Mouse (Mus musculus): ENCODE data around the gene Gm47996. TPM values are rescaled to one million over a fixed set of nuclear protein-coding genes. Genes with fewer than 3 reads are reported as not detected.
A peak's percentile ranks its signal among the peaks of the same experiment; 100 is the strongest.

Gene Gm47996
- total RNA-seq, 1 experiment, result 0.40 TPM

- H3K4me3 ChIP-seq (ENCODE audit: insufficient read depth in 1 of 2, low read depth in 1 of 2, low read length in 2 of 2, poor library complexity in 1 of 2, severe bottlenecking in 1 of 2), result no peak overlapping the region
- no peak for DNase-seq (ENCODE audit: low read depth, low spot score)
- TF ChIP-seq HCFC1 (IDR thresholded peaks at IDR 0.05; ENCODE audit: borderline replicate concordance, insufficient read depth, low read length), result no peak
- TF ChIP-seq ZNF384 (IDR thresholded peaks at IDR 0.05; ENCODE audit: low read depth, low read length), result no peak
- no peak for TF ChIP-seq MAFK (IDR thresholded peaks at IDR 0.05; ENCODE audit: insufficient read depth, low read depth, low read length)
- TF ChIP-seq CHD2 (IDR thresholded peaks at IDR 0.05; ENCODE audit: low read depth, low read length), result no peak
- no peak for TF ChIP-seq ZC3H11A (IDR thresholded peaks at IDR 0.05; ENCODE audit: borderline replicate concordance, low read depth, low read length)
- no peaks in the 10 kb centered on the region for H3K9me3 ChIP-seq (ENCODE audit: control insufficient read depth, insufficient read depth, low read depth, low read length)
- in situ Hi-C loops (cut with MboI; ENCODE audit: low sequenced_read_pairs in 2 of 2, unreplicated experiment in 2 of 2), result no loop called here
- H3K36me3 ChIP-seq (ENCODE audit: control insufficient read depth, insufficient read depth, low read length, poor library complexity, severe bottlenecking), result no peaks in the 10 kb centered on the region
- H3K27ac ChIP-seq (ENCODE audit: insufficient read depth, low read depth, low read length, poor library complexity, severe bottlenecking), result no peak overlapping the region
- no peak overlapping the region for H3K9ac ChIP-seq (ENCODE audit: insufficient read depth, low read depth, low read length, poor library complexity, severe bottlenecking)
- H3K4me1 ChIP-seq (ENCODE audit: control insufficient read depth in 2 of 2, insufficient read depth in 2 of 2, low read length in 2 of 2, poor library complexity in 1 of 2), result no peaks in the 10 kb centered on the region
These were observed 38.1 kb upstream of the Gm47996 start for GRCm38 (mm10) chr1:151171572-151172461.

- DNase-seq (ENCODE audit: low read depth, low spot score), result peak; percentile 78
These were observed 32.6 kb upstream of the Gm47996 start for GRCm38 (mm10) chr1:151177030-151177936.

GRCm38 (mm10) chr1:151177937-151178271 lies 32.0 kb upstream of the Gm47996 start:
- TF ChIP-seq ZNF384 (IDR thresholded peaks at IDR 0.05; ENCODE audit: low read depth, low read length) (no peak), MAFK (IDR thresholded peaks at IDR 0.05; ENCODE audit: insufficient read depth, low read depth, low read length) (no peak)
- no peak for DNase-seq (ENCODE audit: low read depth, low spot score)
- Histone ChIP-seq H3K36me3 (ENCODE audit: control insufficient read depth, insufficient read depth, low read length, poor library complexity, severe bottlenecking) (no peaks in the 10 kb centered on the region), H3K4me3 (ENCODE audit: insufficient read depth in 1 of 2, low read depth in 1 of 2, low read length in 2 of 2, poor library complexity in 1 of 2, severe bottlenecking in 1 of 2) (peak overlapping the region; percentile 57 to 70), H3K9ac (ENCODE audit: insufficient read depth, low read depth, low read length, poor library complexity, severe bottlenecking) (peak overlapping the region; percentile 63; the same call in 1 of the 2 replicates), H3K9me3 (ENCODE audit: control insufficient read depth, insufficient read depth, low read depth, low read length) (no peaks in the 10 kb centered on the region), H3K4me1 (ENCODE audit: control insufficient read depth in 2 of 2, insufficient read depth in 2 of 2, low read length in 2 of 2, poor library complexity in 1 of 2) (peaks cover 0 to 3% of the 10 kb centered on the region in 2 experiments; a peak in 1 of 4 replicates), H3K27ac (ENCODE audit: insufficient read depth, low read depth, low read length, poor library complexity, severe bottlenecking) (peak overlapping the region; percentile 81)
- in situ Hi-C loops (cut with MboI; ENCODE audit: low sequenced_read_pairs in 2 of 2, unreplicated experiment in 2 of 2), result no loop called here

More at GRCm38 (mm10) chr1:151177030-151177936, 32.6 kb upstream of the Gm47996 start:
- TF ChIP-seq CHD2 (IDR thresholded peaks at IDR 0.05; ENCODE audit: low read depth, low read length) (no peak), HCFC1 (IDR thresholded peaks at IDR 0.05; ENCODE audit: borderline replicate concordance, insufficient read depth, low read length) (no peak), ZC3H11A (IDR thresholded peaks at IDR 0.05; ENCODE audit: borderline replicate concordance, low read depth, low read length) (no peak), ZNF384 (IDR thresholded peaks at IDR 0.05; ENCODE audit: low read depth, low read length) (no peak)
- in situ Hi-C loops (cut with MboI; ENCODE audit: low sequenced_read_pairs in 2 of 2, unreplicated experiment in 2 of 2), result no loop called here
- Histone ChIP-seq H3K4me1 (ENCODE audit: control insufficient read depth in 2 of 2, insufficient read depth in 2 of 2, low read length in 2 of 2, poor library complexity in 1 of 2) (peaks cover 0 to 3% of the 10 kb centered on the region in 2 experiments; a peak in 1 of 4 replicates), H3K4me3 (ENCODE audit: insufficient read depth in 1 of 2, low read depth in 1 of 2, low read length in 2 of 2, poor library complexity in 1 of 2, severe bottlenecking in 1 of 2) (peak overlapping the region; percentile 57 to 70), H3K9me3 (ENCODE audit: control insufficient read depth, insufficient read depth, low read depth, low read length) (no peaks in the 10 kb centered on the region), H3K27ac (ENCODE audit: insufficient read depth, low read depth, low read length, poor library complexity, severe bottlenecking) (peak overlapping the region; percentile 81), H3K36me3 (ENCODE audit: control insufficient read depth, insufficient read depth, low read length, poor library complexity, severe bottlenecking) (no peaks in the 10 kb centered on the region), H3K9ac (ENCODE audit: insufficient read depth, low read depth, low read length, poor library complexity, severe bottlenecking) (peak overlapping the region; percentile 63; the same call in 1 of the 2 replicates)

GRCm38 (mm10) chr1:151178505-151179083 lies 31.3 kb upstream of the Gm47996 start:
- H3K27ac ChIP-seq (ENCODE audit: insufficient read depth, low read depth, low read length, poor library complexity, severe bottlenecking), result no peak overlapping the region
- peak; percentile 40 for DNase-seq (ENCODE audit: low read depth, low spot score)

More at GRCm38 (mm10) chr1:151178505-151179083, 31.3 kb upstream of the Gm47996 start:
- no peak overlapping the region for H3K9ac ChIP-seq (ENCODE audit: insufficient read depth, low read depth, low read length, poor library complexity, severe bottlenecking)
- no peak overlapping the region for H3K4me3 ChIP-seq (ENCODE audit: insufficient read depth in 1 of 2, low read depth in 1 of 2, low read length in 2 of 2, poor library complexity in 1 of 2, severe bottlenecking in 1 of 2)
- H3K4me1 ChIP-seq (ENCODE audit: control insufficient read depth in 2 of 2, insufficient read depth in 2 of 2, low read length in 2 of 2, poor library complexity in 1 of 2), result peaks cover 0 to 3% of the 10 kb centered on the region in 2 experiments; a peak in 1 of 4 replicates
- TF ChIP-seq HCFC1 (IDR thresholded peaks at IDR 0.05; ENCODE audit: borderline replicate concordance, insufficient read depth, low read length) (no peak), ZNF384 (IDR thresholded peaks at IDR 0.05; ENCODE audit: low read depth, low read length) (no peak), MAFK (IDR thresholded peaks at IDR 0.05; ENCODE audit: insufficient read depth, low read depth, low read length) (no peak), ZC3H11A (IDR thresholded peaks at IDR 0.05; ENCODE audit: borderline replicate concordance, low read depth, low read length) (no peak), CHD2 (IDR thresholded peaks at IDR 0.05; ENCODE audit: low read depth, low read length) (no peak)
- no peaks in the 10 kb centered on the region for H3K36me3 ChIP-seq (ENCODE audit: control insufficient read depth, insufficient read depth, low read length, poor library complexity, severe bottlenecking)
- in situ Hi-C loops (cut with MboI; ENCODE audit: low sequenced_read_pairs in 2 of 2, unreplicated experiment in 2 of 2), result no loop called here
- H3K9me3 ChIP-seq (ENCODE audit: control insufficient read depth, insufficient read depth, low read depth, low read length), result no peaks in the 10 kb centered on the region

All from ES-E14 (cell line).